Mouse (Mus musculus) stomach, postnatal 0 days (tissue): ENCODE measurements around the gene Tas2r134.

Experiments used
- CTCF ChIP-seq: IDR thresholded peaks from 2 replicates; pipeline ENCODE4 v1.5.1; 2016; ENCODE audit warnings: antibody characterized with exemption, low read depth, mild to moderate bottlenecking, moderate library complexity
- EP300 ChIP-seq: optimal IDR thresholded peaks from 2 replicates; pipeline ENCODE3; 2016; ENCODE audit warnings: antibody characterized with exemption

DNA sequence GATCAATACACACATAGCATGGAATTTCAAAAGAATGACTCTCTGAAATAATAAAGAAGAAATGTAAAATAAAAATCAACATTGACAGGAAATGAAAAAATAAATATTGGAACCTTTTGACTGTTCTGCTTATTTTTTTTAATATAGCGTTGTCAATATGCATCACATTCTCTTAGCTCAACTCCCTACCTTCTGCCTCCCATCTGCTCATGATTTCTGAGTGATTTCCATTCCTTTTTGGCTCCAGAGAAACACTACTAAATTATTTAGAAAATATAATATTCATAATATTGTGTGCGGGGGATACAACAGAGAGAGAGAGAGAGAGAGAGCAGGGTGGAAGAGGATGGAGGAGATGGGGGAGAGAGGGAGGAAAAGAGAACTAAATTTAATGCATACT is 5.4 kb upstream of the Tas2r134 start:
- TF ChIP-seq CTCF, result no peak
- TF ChIP-seq EP300, result no peak
